Mouse (Mus musculus): ENCODE results near the gene Fzr1.

Gene Fzr1

DNA sequence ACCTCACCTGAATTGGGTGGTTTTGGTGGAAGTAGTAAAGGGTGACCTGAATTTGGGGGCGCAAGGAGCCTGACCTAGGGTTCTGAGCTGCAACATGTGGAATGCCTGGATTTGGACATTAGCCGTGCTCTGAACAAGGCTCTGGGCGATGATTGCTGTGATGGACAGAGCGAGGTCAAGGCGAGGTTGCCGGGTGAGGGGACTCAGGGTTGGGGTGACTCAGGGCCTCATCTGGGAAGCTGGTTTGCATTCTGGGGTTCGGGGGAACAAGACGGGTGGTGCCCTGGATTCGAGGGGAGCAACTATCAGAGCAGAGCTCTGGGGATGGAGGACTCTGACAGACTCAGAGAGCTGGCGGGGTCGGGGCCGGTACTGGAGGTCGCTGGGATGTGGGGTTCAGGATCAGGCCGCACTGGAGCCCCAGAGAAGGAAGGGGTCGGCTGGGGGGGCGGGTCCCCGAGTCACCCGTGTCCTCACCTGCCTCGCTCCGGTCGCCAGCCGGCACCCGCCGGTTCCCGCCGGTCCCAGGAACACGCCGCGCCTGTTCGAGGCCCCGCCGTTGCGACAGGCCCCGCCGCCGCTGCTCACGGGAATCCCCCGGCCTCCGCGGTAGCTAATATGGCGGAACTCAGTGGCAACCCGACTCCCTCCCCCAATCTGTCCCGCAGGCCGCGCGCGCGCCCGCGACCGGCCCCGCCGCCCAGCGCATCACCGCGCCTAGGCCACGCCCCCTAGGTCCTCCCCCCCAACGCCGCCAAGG is at the start of gene Fzr1:
Gene Fzr1, minus strand, starts transcription at position 724 of the 760 bp plus-strand sequence.
- DNase-seq (ENCODE audit: low read depth, low spot score), result no peak

DNA sequence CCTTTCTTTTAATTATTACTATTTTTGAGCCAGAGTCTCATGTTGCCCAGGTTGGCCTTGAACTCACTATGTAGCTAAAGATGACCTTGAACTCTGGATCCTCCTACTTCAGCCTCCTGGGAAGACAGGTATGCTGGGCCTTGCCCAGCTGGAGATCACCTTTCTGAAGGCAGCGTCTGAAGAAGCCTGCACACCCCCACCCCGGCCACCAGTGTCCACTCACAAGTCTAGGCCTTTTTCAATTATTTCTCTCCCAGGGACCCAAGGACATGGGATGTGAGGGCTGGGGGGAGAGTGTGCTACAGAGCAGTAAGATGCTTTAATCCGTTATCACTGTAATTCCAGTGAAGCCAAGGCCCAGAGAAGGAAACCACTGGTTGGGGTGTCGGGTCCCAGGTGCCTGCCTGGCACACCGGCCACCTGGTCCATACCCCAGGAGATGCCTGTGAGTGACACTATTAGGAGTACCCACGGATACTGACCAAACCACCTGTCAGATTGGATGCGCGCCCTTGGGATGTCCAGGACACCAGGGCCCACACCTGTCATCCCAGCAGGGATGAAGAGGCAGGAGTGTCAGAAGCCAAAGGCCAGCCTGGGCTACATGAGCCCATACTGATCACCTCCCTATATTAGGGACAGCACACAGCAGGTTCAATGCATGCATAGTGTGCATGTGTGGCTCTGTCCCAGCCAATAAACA is 49.6 kb upstream of the Fzr1 start:
- DNase-seq (ENCODE audit: low read depth, low spot score), result no peak

GRCm38 (mm10) chr10:81427327-81427726 is 49.0 kb upstream of the Fzr1 start:
- no peak for DNase-seq (ENCODE audit: low read depth, low spot score)

DNA sequence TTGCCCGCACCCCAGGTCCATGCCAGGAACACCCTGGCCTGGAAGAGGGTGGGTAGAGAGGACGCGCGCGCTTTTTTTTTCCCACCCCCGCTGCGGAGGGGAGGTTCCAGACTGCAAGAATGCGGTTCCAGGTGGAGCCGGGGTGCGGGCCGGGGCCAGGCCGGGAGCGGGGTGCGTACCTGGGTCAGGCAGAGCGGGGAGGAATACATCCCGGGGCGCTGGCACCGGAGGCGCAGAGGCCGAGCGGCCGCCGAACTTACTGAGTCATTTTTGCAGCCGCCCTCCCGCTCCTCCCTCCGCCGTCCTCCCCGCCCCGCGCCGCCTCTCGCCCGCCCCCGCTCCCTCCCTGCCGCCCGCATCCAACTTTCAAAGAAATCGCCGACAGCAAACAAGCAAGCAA is 48.6 kb upstream of the Fzr1 start:
- DNase-seq (ENCODE audit: low read depth, low spot score), result no peak

DNA sequence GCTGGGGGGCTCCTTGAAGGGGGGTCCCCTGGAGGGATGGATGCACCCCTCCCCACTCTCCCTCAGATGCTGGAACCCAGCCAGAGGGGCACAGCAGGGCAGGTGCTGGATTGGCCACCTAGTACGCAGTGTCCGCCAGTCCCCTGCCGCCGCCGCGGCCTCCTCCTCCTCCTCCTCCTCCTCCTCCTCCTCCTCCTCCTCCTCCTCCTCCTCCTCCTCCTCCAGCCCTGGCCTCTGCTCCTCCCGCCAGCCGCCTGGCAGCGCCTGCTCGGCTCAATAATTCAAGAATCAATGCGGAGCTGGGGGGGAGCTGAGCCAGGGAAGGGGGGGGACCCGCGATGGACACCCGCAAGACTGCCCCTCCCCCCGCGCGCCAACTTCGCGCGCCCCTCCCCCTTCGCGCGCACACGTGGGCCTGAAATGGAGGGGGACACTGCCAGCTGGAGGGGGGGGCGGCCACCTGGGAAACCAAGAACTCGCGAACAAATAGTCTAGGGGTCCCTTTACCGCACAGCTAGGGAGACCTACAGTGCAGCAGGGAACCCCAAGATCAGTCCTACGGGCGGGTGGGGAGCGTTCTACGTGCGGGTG is 47.9 kb upstream of the Fzr1 start:
- no peak for DNase-seq (ENCODE audit: low read depth, low spot score)

DNA sequence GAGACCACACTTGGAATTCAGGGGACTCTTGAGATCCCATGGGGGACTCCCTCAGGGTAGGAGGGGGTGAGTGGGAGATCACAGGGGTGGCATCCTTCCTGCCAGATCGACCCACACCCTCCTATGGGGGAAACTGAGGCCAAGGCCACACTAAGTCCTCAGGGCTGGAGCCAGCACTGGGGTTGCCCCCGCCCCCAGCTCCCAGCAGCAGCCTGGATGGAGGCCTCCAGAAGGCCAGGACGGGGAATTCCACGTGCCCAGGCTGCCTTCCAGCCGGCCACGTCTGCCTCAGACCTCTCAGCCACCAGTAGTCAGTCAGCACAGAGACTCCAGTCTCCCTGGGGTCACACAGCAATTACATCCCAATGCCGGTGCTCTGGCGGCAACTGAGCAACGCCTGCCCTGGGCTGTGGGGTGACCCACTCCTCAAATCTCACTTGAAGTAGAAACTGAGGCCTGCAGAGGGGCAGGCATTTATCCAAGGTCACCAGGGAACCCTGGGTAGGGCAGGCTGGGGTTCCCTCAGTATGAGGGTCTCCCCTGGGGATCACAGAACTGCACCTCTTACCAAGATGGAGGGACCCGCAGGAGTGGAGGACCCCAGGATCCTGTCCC is 47.0 kb upstream of the Fzr1 start:
- no peak for DNase-seq (ENCODE audit: low read depth, low spot score)

- no peak for DNase-seq (ENCODE audit: low read depth, low spot score)
These were observed 46.1 kb upstream of the Fzr1 start for GRCm38 (mm10) chr10:81424246-81425051.

DNA sequence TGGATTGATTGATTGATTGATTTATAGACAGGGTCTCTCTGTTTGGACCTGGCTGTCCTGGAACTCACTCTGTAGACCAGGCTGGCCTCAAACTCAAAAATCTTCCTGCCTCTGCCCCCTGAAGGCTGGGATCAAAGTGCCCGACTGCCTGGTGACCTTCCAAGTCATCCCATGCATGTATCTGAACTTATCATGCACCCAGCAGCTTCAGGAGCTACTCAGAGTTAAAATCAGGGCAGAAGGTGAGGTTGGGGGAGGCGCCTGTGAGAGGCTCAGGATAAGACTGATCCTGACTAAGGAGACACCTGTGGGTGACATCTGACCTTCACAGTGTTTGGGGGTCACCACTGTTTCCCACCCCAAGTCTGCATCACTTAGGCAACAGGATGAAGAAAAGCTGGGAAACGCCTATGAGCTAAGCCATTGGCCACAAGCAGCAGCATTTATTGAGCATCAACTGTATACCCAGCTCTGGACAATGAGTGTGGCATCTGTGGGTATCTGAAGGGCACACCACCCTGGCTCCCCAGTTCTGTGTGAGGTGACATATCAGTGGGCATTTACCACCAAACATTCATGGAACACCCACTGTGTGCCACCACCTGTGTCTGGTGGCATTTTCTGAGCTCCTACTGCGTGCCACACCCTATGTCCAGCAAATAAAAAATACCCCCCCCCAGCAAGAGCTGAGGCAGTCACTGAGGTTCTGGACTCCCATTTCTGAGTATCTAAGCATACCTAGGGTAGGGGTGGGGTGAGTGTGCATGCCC is 45.3 kb upstream of the Fzr1 start:
- DNase-seq (ENCODE audit: low read depth, low spot score), result no peak

GRCm38 (mm10) chr10:81422661-81423217 is 44.4 kb upstream of the Fzr1 start:
- DNase-seq (ENCODE audit: low read depth, low spot score), result no peak

DNA sequence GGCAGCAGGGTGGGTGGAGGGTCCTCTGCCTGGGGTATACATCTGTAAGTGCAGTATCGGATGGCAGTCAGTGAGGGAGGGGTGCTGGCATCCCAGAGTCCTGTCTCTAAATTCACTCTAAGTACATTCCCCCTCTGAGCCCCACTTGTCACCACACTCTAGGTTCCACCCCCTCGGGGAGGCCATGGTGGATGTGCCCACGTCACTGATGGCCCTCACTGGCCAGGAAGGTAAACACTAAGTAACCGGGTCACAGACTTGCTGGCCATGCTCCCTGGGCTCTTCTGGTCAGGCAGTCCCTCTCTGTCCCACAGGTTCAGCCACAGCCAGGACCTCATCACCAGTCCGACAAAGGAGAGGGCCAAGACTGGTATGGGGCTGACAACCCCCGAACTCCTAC is 43.9 kb upstream of the Fzr1 start:
- no peak for DNase-seq (ENCODE audit: low read depth, low spot score)

GRCm38 (mm10) chr10:81421797-81422100 is 43.4 kb upstream of the Fzr1 start:
- no peak for DNase-seq (ENCODE audit: low read depth, low spot score)

DNA sequence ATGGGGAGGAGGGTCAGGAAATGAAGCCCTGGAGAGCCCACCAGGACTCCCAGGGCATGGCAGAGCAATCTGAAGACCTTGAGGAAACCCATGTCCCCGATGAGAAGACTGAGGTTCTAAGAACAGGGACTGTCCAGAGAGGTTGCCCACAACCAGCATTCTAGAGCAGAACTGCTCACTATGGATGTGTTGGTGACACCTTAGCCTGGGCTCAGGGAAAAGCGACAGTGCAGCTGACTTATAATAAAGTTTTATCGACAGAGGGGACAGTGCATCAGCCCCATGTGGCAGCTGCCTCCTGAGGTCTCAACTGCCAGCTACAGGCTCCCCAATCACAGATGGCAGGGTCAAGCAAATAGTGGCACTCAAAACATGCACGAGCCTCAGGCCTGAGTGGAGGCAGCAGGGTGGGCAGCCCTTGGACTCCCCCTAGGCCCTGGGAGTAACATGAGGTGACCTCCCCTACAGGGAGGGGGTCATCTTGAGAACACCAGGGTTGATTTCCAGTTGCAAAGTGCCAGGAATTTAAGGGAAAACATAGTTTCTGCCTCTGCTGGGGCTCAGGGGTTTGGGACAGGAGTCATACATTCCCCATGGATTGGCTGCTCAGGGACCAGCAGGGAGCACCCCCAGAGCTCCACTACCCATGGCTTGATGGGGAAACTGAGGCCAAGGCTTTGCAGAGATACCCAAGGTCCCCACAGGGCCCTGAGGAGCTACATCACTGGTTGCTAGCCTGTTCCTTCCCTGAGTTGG is 42.9 kb upstream of the Fzr1 start:
- no peak for DNase-seq (ENCODE audit: low read depth, low spot score)

GRCm38 (mm10) chr10:81420191-81420767 is 42.0 kb upstream of the Fzr1 start:
- no peak for DNase-seq (ENCODE audit: low read depth, low spot score)

- no peak for DNase-seq (ENCODE audit: low read depth, low spot score)
These were observed 41.0 kb upstream of the Fzr1 start for GRCm38 (mm10) chr10:81419111-81419928.

DNA sequence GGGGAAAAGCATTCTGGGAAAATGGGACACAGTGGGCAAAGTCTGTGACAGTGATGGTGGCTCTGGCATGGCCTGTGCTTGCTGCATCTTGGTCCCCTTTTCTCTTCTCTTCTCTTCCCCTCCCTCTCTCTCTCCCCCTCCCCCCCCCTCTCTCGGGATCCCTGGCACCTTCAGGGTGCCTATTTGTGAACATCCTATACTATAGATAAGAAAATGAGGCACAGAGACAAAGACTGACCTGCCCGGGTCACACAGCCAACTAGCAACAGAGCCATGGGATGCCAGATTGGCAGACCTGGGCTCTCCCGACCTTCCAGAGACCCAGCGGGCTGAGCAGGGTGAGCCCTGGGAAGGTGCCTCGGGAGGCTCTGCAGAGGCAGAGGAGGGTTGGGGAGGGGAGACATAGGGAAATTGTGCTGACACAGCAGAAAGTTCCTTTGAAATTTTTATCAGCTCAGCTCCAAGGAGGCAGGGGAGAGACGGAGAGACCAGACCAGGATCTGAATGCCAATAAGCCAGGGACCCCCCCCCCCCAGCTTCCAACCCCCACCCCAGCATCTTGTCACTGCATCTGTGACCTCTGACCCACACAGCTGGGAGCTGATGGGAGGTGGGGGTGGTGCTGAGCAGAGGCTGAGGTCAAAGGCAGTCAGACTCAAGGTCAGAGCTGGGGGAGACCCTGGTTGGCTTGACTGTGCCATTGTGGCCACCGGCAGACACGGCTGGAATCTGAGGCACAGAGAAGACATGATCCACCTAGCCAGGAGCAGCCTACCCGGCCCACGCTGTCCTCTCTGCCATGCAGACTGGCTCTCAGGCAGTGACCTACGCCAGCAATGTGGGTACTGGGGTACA is 40.1 kb upstream of the Fzr1 start:
- no peak for DNase-seq (ENCODE audit: low read depth, low spot score)

DNA sequence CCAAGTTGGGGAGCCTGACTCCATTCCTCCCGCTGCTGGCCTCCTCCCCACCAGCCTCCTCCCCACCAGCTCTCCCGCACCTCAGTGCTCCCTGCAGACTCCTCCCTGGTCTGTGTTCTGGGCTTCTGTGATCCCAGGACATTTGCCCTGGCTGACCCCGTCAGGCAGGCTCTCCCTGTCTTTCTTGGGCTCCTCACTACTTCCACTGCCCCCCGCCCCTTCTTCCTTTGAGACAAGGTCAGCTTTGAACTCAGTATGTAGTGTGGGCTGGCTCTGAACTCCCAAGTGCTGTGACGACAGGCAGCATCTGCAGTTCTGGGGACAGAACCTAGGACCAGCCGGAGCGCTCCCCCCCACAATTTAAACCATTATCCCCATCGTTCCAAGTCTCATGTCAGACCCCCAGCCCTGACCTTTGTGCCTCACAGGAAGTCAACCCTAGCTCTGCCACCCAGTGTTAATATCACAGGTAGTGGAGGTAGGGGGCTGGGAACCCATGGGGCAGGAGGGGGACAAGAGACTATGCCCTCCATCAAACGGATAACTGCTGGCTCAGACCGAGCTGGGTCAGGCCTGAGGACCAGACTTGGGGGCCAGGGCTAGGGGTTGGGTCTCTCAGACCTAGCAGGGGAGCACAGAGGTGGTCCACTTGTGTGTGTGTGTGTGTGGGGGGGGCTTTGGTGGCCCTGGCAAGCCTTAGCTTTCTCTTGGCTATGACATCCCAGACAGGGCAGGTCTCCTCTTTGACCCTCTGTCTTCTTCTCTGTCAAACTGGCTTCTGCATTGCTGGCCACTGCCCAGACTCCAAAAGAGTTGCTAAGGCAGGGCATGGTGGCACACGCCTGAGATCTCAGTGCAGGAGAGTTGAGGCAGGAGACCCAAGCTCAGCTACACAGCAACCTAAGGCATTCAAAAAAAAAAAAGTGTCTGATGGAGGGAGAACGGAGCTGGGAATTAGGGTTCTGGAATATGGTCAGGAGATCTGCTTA is 39.2 kb upstream of the Fzr1 start:
- DNase-seq (ENCODE audit: low read depth, low spot score), result no peak
